Mouse (Mus musculus) adrenal gland, adult 8-10 months (tissue): ENCODE measurements around the gene Phlpp2. TPM values are rescaled to one million over a fixed set of nuclear protein-coding genes. Genes with fewer than 3 reads are reported as not detected.
"Not testable (repeated sequence)": the region's sequence is repeated elsewhere in the genome, so short reads cannot be mapped to it uniquely, and the experiment has no call there.

Experiments used
- DNase-seq: peaks from one replicate; pipeline ENCODE4 v3.0.0; 2022
- total RNA-seq, 4 experiments: library from RNA; stranded (reverse); gene quantifications; 2 replicates each; pipeline ENCODE4 v1.2.4; 2022

Gene Phlpp2
- 10 to 100 TPM in 3 of 4 experiments, 1 to 10 TPM in 1; 10.0 to 13.2 (median 11.6) TPM for total RNA-seq

DNA sequence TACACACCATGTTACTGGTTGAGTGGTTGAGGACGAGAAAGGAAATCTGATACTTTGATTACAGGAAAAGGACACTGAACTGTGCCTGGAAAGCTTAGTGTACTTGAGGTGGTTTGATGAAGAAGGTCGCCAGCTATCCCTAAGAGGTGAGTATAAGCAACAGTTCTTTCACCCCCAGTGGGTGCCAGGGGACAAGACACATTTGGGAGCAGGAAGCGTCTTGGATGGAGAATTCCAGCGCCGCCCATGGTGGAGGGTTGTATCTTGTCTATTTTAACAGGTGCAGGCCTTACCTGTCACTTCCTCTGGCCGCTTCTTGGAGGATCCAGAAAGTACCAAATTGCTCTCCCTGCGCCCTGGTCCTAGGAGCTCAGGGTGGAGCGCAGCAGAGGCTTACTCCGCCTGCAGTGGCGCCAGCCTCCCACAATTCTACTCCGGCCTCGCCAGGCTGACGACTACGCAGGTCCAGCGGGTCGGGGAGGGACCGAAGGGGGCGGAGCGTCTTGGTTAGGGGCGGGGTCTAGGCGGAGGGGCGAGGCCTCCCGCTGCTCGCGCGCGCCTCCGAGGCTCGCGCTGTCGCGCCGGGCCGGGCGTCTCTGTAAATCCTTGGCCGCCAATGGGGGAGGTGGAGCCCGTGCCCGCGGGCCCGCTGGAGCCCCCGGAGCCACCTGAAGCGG lies at the start of gene Phlpp2:
TSS of gene Phlpp2 (plus strand) at position 540 of the 677 bp plus-strand sequence.
- peak; percentile 94 for DNase-seq

DNA sequence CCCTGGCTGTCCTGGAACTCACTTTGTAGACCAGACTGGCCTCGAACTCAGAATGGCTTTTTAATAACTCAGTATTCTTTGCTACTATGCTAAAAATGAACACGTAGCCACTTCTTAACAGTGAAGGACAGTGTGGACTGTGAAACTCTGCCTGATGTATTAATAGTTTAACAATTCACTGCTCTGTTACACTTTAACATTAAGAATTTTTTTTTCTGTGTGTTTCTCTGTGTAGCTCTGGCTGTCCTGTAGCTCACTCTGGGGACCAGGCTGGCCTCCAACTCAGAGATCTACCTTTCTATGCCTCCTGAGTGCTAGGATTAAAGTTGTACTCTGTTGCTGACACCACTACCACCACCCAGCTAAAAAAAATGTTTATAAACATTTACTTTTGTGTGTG lies 44.8 kb upstream of the Phlpp2 start:
- no peak for DNase-seq

DNA sequence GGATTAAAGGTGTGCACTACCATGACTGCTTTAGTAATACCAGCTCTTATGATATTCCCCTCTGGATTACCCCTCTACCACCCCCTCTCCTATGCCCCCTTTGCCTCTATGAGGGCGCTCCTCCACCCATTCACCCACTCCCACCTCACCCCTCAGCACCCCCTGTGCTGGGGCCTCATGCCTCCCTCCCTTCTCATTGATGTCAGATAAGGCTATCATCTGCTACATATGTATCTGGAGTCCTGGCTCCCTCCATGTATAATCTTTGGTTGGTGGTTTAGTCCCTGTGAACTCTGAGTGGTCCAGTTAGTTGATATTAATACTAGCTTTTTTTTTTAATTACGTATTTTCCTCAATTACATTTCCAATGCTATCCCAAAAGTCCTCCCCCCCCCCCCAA lies 28.5 kb upstream of the Phlpp2 start:
- DNase-seq: no peak

DNA sequence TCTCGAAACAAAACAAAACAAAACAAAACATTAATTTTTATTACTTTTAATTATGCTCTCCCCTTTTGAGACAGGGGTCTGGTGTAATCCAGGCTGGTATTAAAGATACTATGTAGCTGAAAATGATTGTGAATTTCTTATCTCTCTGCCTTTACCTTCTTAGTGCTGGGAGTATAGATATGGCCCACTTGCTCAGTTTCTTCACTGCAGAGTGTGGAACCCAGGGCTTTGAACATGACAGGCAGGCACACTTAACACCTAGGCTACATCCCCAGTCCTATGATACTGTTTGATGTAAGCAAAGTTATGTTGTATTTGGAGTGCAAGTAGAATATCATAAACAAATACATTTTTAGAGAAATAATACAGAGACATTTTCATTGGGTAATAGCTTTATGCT lies 25.9 kb upstream of the Phlpp2 start:
- DNase-seq: no peak

- DNase-seq: no peak
Observed at GRCm38 (mm10) chr8:109847866-109848265, 20.5 kb upstream of the Phlpp2 start.

DNA sequence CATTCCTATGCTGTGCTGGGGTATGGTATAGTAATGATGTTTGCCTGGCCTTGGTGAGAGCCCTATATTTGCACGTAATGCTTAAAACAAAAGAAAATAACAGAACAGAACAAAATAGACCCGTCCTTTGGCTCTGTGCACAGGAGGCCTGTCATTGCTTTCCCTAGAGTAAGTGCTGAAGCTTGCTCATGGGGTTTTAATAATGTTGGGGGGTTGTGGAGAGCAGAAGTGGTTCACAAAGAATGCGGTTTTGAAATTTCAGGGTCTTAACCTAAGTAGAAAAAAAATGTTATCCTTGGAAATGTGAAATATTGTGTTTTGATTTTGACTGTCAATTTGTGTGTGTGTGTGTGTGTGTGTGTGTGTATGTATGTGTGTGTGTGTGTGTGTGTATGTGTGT lies 19.4 kb upstream of the Phlpp2 start:
- DNase-seq: no peak

GRCm38 (mm10) chr8:109853423-109853822 lies 14.9 kb upstream of the Phlpp2 start:
- peak; percentile 23 for DNase-seq

DNA sequence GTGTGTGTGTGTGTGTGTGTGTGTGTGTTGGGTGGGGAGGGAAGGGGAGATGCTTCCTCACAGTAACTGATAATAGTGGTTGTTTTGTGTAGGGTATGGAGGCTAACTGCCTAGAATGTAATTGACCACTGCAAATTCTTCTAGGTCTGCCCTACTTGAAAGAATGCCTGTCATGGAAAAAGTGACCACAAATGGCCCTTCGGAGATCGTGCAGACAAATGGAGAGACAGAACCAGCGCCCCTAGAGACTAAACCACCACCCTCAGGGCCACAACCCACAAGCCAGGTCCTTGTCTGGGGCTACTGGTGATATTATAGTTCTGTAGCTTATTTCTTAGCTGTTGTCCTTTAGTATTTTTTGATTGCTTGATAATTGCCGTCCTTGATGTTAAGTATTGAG lies 13.8 kb upstream of the Phlpp2 start:
- no peak for DNase-seq

DNA sequence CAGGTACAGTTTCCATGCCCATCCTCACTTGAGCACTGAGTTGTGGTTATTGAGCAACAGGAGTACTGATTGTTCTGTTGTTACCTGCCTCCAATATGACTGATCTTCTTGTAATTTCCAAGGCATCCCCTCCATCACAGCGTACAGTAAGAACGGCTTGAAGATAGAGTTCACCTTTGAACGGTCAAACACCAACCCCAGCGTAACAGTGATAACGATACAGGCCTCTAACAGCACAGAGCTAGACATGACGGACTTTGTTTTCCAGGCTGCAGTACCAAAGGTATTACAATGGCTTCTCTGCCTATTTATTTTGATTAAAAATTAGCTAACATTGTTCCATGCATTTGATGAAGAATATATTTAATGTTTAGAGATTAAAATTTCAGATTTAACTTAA lies 12.9 kb upstream of the Phlpp2 start:
- no peak for DNase-seq

DNA sequence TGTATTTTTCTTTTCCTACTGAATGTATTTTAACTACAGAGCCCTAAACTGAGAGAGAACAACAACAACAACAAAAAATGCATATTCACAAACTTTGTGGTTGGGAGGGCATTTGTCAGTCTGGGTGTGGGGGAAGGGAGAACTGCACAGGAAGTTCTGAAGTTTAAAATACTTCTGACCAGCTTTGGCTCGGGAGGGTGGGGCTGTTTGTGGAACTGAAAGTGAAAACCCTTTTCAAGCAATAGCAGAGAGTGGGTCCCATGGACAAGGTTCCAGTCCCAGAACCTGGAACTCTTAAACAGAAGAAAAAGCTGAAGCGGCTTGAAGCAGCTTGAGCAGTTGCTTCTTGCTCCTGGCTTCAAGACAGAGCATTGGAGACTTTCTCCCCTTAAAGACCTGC lies 4.9 kb upstream of the Phlpp2 start:
- DNase-seq: no peak

- no peak for DNase-seq
Observed at GRCm38 (mm10) chr8:109864798-109865197, 3.5 kb upstream of the Phlpp2 start.

- DNase-seq: no peak
Observed at GRCm38 (mm10) chr8:109865536-109865935, 2.8 kb upstream of the Phlpp2 start.

GRCm38 (mm10) chr8:109866690-109867089 lies 1.7 kb upstream of the Phlpp2 start:
- DNase-seq: no peak

DNA sequence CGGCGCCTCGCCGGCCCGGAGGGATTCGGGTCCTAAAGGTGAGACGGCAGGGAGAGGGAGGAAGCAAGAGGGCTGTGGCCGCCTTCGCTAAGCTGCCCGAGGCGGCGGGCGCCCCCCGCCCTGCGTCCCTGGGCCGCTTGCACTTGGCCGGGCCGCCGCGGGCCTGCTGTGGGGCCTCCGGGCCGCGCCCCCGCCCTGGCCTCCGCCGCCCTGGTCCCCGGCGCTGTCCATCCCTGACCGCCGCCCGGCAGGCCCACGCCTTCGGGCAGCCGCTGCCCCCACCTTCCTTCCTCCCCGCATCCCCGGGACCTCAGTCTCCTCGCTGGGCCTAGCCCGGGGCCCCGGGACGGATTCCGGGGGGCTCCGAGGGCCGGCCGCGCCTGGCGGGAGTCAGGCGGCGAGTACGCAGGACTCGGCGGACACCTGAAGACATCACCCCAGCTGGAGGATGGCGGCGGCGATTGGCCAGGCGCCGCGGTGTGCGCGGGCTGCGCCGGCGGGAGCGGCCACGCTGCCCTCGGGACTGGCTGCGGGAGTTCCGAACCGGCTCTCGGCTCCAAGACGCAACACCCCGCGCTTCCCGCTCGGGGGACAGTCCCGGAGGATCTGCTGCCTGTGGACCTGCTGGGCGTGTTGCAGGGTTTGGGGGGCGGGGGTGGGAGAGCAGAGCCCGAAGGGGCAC lies 479 bp downstream of the Phlpp2 start:
- DNase-seq: peak; percentile 35

DNA sequence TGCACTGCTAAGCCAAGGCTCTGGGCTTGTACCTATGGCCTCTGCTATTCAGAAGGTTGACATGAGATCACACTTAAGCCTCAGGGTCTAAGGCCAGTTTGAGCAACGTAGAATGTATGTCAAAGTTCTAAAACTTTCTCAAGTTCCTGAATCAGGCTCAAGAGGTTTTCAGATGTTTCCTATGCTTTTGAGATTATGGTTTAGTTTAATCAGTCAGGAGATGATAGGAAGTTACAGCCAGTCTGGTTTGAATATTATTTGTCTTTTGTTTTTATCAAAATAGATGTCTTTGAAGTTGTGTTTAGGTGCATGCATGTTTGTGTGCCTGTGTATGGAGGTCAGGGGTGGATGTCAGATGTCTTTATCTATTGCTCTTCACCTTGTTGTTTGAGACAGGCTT lies 2.7 kb downstream of the Phlpp2 start:
- DNase-seq: no peak

DNA sequence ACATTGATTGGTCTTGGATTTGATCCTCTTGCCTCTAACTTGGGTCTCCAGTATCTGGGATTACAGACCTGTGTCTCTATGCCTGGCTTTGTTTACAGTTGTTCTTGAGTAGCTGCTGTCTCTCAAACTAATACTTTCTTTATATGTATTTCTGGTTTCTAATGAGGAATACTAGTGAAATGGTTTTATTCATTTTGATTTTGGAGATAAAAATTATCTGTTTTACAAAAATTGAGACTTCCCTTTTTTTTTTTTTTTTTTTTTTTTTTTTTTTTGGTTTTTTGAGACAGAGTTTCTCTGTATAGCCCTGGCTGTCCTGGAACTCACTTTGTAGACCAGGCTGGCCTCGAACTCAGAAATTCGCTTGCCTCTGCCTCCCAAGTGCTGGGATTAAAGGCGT lies 5.5 kb downstream of the Phlpp2 start:
- DNase-seq: not testable (repeated sequence)

DNA sequence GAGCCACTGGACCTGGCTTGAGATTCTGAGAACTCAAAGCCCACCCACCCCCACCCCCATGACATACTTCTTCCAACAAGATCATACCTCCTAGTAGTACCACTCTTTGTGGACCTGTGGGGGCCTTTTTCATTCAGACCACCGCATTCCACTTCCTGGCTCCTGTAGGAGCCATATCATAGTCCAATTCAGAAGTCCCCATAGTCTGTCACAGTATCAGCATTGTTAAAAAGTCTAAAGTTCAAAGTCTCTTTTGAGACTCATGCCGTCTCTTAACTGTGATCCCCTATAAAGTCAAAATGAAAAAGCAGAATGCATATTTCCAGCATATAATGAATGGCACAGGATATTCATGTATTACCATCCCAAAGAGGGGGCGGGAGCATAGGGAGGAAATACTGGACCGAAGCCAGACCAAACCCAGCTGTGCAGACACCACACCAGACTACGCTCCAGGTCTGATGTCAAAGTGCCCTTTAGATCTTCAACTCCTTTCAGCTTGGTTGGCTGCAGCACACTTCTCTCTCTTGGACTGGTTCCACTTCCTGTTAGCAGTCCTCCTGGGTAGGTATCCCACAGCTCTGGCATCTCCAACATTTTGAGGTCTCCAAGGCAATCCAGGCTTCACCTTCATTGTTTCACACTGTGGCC lies 11.8 kb downstream of the Phlpp2 start:
- no peak for DNase-seq

- no peak for DNase-seq
Observed at GRCm38 (mm10) chr8:109885294-109885693, 17.0 kb downstream of the Phlpp2 start.

DNA sequence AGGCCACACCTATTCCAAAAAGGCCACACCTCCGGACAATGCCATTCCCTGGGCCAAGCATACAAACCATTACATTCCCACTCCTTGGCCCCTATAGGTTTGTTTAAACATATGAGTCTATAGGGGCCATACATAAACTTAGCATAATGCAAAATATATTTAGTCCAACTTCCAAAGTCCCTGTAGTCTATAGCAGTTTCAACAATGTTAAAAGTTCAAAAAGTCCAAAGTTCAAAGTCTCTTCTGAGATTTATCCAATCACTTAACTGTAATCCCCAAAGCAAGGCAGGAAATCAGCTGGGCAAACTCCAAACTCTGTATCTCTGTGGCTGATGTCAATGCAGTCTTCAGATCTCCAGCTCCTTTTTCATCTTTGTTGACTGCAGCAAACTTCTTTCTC lies 20.9 kb downstream of the Phlpp2 start:
- no peak for DNase-seq

DNA sequence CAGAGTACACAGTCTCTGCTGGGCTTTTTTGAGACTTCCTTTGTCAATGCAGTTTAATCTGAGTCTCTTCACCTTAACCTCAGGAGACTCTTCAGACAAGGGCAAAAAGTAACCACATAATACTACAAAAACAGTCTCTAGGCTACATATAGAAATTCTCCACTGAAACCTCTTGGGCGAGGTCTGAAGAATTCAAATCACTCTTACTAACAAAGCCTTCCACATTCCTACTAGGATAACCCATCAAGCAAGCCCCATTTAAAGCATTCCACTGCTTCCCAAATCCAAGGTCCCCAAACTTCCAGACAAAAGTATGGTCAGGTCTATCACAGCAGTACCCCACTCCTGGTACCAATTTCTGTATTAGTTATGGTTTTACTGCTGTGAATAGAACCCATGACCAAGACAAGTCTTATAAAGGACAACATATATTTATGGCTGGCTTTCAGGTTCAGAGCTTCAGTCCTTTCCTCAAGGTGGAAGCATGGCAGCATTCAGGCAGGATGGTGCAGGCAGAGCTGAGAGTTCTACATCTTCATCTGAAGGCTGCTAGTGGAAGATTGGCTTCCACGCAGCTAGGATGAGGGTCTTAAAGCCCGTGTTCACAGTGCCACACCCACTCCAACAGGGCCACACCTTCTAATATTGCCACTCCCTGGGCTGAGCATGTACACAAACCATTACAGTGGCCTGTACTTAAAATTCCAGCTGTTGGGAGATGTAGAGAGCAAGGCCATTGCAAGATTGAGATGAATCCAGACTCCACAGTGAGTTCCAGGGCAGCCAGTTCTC lies 22.6 kb downstream of the Phlpp2 start:
- DNase-seq: no peak

DNA sequence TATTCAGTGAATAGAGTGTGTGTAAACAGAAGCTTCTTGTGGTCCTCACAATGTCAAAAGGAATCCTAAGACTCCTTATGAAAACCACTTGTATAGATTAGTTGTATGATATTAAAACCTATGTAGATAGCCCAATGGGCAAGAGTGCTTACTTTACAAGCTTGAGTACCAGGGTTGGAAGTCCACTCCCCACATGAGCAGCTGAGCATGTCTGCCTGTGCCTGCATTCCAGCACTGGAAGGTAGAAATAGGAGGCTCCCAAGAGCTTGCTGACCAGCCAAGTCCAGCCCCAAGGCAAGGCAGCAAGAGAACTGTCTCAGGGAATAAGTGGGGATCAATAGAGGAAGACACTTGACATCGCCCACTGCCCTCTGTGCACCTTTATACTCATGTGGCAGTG lies 26.3 kb downstream of the Phlpp2 start:
- no peak for DNase-seq

GRCm38 (mm10) chr8:109895355-109895754 lies 27.0 kb downstream of the Phlpp2 start:
- DNase-seq: no peak

- DNase-seq: no peak
Observed at GRCm38 (mm10) chr8:109902379-109902778, 34.0 kb downstream of the Phlpp2 start.
